In genomic region chr6:115982889-115983288, GRCm38 (mm10) we compare ENCODE assay signal across 16 mouse cellular contexts. TPM values are rescaled to one million over a fixed set of nuclear protein-coding genes. Genes with fewer than 3 reads are reported as not detected.
A peak's percentile ranks its signal among the peaks of the same experiment; 100 is the strongest.
DNase-seq lines count a peak whose midpoint lies in the region; ATAC-seq and TF ChIP-seq lines count a peak whose summit lies in the region.
"Had no signal": no experiment of that assay in that cellular context is flagged by ENCODE, and none has a peak within 500 bp of the region (broad histone marks: within the 10 kb centered on the region; RNA-seq: fewer than 3 reads in every experiment).

No protein-coding gene starts in this region.

- intact Hi-C loops in left cerebral cortex, postnatal 36 days (cut with DNase I), result no loop called here

- WGBS in kidney, adult 2 months, result 32% methylated on average over 7 of the region's 7 CpGs
- 49% methylated on average over 7 of the region's 7 CpGs for WGBS in embryonic facial prominence, embryonic 14.5 days

- peak overlapping the region; percentile 60 for H3K27ac ChIP-seq in kidney, adult 2 months (ENCODE audit: insufficient read depth, low read depth, low read length)
- H3K27ac ChIP-seq in cortical plate, adult 2 months (ENCODE audit: insufficient read depth, low read length), result peak overlapping the region; percentile 55
- peak overlapping the region; percentile 70 for H3K27ac ChIP-seq in embryonic facial prominence, embryonic 14.5 days (replicated peaks; ENCODE audit: low read depth, low read length)
- H3K27ac ChIP-seq: hindbrain, postnatal 0 days had no signal

- no peaks in the 10 kb centered on the region for H3K9me3 ChIP-seq in embryonic facial prominence, embryonic 14.5 days (ENCODE audit: control insufficient read depth, low read length)

- no peak for TF ChIP-seq CTCF in kidney, adult 2 months (conservative IDR thresholded peaks at IDR 0.05; ENCODE audit: insufficient read depth, insufficient read length, low read depth, low read length)
- no peak for TF ChIP-seq CTCF in cortical plate, adult 2 months (IDR thresholded peaks at IDR 0.05; ENCODE audit: extremely low read depth, insufficient read depth, low read length)

- peak overlapping the region; percentile 24 for H3K4me2 ChIP-seq in embryonic facial prominence, embryonic 14.5 days (ENCODE audit: low read depth, low read length)
- H3K4me2 ChIP-seq: liver, embryonic 11.5 days had no signal

- H3K4me3 ChIP-seq in kidney, adult 2 months (ENCODE audit: insufficient read depth, low read depth, low read length), result no peak overlapping the region
- H3K4me3 ChIP-seq in cortical plate, adult 2 months (ENCODE audit: insufficient read depth, low read length), result no peak overlapping the region
- H3K4me3 ChIP-seq in embryonic facial prominence, embryonic 14.5 days (ENCODE audit: low read depth, low read length), result no peak overlapping the region

- ATAC-seq in embryonic facial prominence, embryonic 14.5 days (ENCODE audit: low read depth), result no peak
- no peak for ATAC-seq in frontal cortex, adult (ENCODE audit: low TSS enrichment)
- ATAC-seq: hindbrain, postnatal 0 days had no signal

- peak overlapping the region; percentile 35; the same call in 1 of the 2 replicates for H3K9ac ChIP-seq in embryonic facial prominence, embryonic 14.5 days (ENCODE audit: low read depth, low read length)

- DNase-seq in kidney, adult 2 months, result peak; percentile 55
- DNase-seq in kidney, postnatal 10 days, result no peak
- DNase-seq in embryonic facial prominence, embryonic 14.5 days (ENCODE audit: low spot score), result no peak
- DNase-seq in kidney, postnatal 4 days, result peak; percentile 43 to 64
- no peak for DNase-seq in left cerebral cortex, postnatal 36 days (ENCODE audit: low spot score in 2 of 2)
- DNase-seq: adrenal gland, postnatal 25 days; cerebellum, adult 11-12 months; gastrocnemius, postnatal 36 days had no signal

- peaks cover 4% of the 10 kb centered on the region; the same call in 1 of the 2 replicates for H3K4me1 ChIP-seq in kidney, adult 2 months (ENCODE audit: control insufficient read depth, insufficient read depth, low read length)
- H3K4me1 ChIP-seq in cortical plate, adult 2 months (ENCODE audit: control insufficient read depth, insufficient read depth, low read length), result peaks cover 9% of the 10 kb centered on the region
- peaks cover 39% of the 10 kb centered on the region for H3K4me1 ChIP-seq in embryonic facial prominence, embryonic 14.5 days (ENCODE audit: control insufficient read depth, insufficient read depth, low read length)

- H3K36me3 ChIP-seq in kidney, adult 2 months (ENCODE audit: control insufficient read depth, insufficient read depth, low read length), result no peaks in the 10 kb centered on the region
- H3K36me3 ChIP-seq in embryonic facial prominence, embryonic 14.5 days (ENCODE audit: control insufficient read depth, insufficient read depth, low read length), result peaks cover 5% of the 10 kb centered on the region; the same call in 1 of the 2 replicates

- no peak for TF ChIP-seq POLR2A in kidney, adult 2 months (IDR thresholded peaks at IDR 0.05; ENCODE audit: low read depth, low read length)
- TF ChIP-seq POLR2A in cortical plate, adult 2 months (IDR thresholded peaks at IDR 0.05; ENCODE audit: extremely low read depth, insufficient read depth, low read length), result no peak

- H3K27me3 ChIP-seq in kidney, adult 2 months (replicated peaks; ENCODE audit: control insufficient read depth, insufficient read depth, low read length), result no peaks in the 10 kb centered on the region
- H3K27me3 ChIP-seq in embryonic facial prominence, embryonic 14.5 days (replicated peaks; ENCODE audit: control insufficient read depth, insufficient read depth, low read length), result no peaks in the 10 kb centered on the region

RNA-seq across cellular contexts. Expression of gene Plxnd1, which starts 11.9 kb away (rescaled TPM):
- 54.2 and 60.2 TPM in 2 replicates for polyA plus RNA-seq in kidney, adult 2 months (2012; rRNA removed)
- polyA plus RNA-seq in cortical plate, adult 2 months (2012; rRNA removed), result 103 and 115 TPM in 2 replicates
- polyA plus RNA-seq in embryonic facial prominence, embryonic 14.5 days (2014; fragmentation: Nextera tagmentation; extraction: Ambion mirVana), result 45.5 and 46.9 TPM in 2 replicates
- total RNA-seq in left cerebral cortex, postnatal 36 days (2021), result 100 to 1,000 TPM; 115 to 121 TPM

RNA-seq across cellular contexts. Expression of gene H1foo, which starts 38.2 kb away (rescaled TPM):
- polyA plus RNA-seq in kidney, adult 2 months (2012; rRNA removed), result not detected in 2 replicates
- not detected in 2 replicates for polyA plus RNA-seq in cortical plate, adult 2 months (2012; rRNA removed)
- polyA plus RNA-seq in embryonic facial prominence, embryonic 14.5 days (2014; fragmentation: Nextera tagmentation; extraction: Ambion mirVana), result not detected in 2 replicates
- total RNA-seq in left cerebral cortex, postnatal 36 days (2021), result not detected
- total RNA-seq: adrenal gland, postnatal 25 days; gastrocnemius, postnatal 36 days; layer of hippocampus, postnatal 10 days; megakaryocyte, adult 5-6 weeks; monocyte, adult 5-6 weeks had no signal
- polyA plus RNA-seq: forebrain, embryonic 11.5 days; hindbrain, postnatal 0 days; liver, embryonic 11.5 days had no signal

RNA-seq across cellular contexts. Expression of gene Rho, which starts 51.3 kb away (rescaled TPM):
- polyA plus RNA-seq in kidney, adult 2 months (2012; rRNA removed), result 0.66 and 0.96 TPM in 2 replicates
- 0.84 and 0.91 TPM in 2 replicates for polyA plus RNA-seq in cortical plate, adult 2 months (2012; rRNA removed)
- 0.51 and 1.0 TPM in 2 replicates for polyA plus RNA-seq in embryonic facial prominence, embryonic 14.5 days (2014; fragmentation: Nextera tagmentation; extraction: Ambion mirVana)
- total RNA-seq in left cerebral cortex, postnatal 36 days (2021), result under 1 TPM; 0.17 to 0.70 TPM
- total RNA-seq: gastrocnemius, postnatal 36 days; monocyte, adult 5-6 weeks had no signal
- polyA plus RNA-seq: liver, embryonic 11.5 days had no signal

Comparison
In these comparisons a context has a peak if more than half of its experiments do, and no peak if none do; other contexts are left out.
1. DNase-seq: peak in kidney, adult 2 months (single experiment) and kidney, postnatal 4 days (2 of 2); none in kidney, postnatal 10 days (single experiment), embryonic facial prominence, embryonic 14.5 days (single experiment) and left cerebral cortex, postnatal 36 days (0 of 2).
2. Peak in every context shown above with its lines, with median percentiles within 50 percentile points of each other: H3K27ac ChIP-seq.